Mouse (Mus musculus) duodenum, adult 2 months (tissue): ENCODE measurements around the gene 3110070M22Rik. TPM values are rescaled to one million over a fixed set of nuclear protein-coding genes. Genes with fewer than 3 reads are reported as not detected.

ENCODE experiments used
- polyA plus RNA-seq: library from polyadenylated mRNA; depleted of rRNA; stranded (reverse); fragments of >200 nt; gene quantifications from 2 replicates; pipeline ENCODE4 v1.2.3, GENCODE M21; 2012; ENCODE audit warnings: low replicate concordance; rRNA removed

The 3110070M22Rik gene
- polyA plus RNA-seq = 3.1 and 4.3 TPM in 2 replicates

DNA sequence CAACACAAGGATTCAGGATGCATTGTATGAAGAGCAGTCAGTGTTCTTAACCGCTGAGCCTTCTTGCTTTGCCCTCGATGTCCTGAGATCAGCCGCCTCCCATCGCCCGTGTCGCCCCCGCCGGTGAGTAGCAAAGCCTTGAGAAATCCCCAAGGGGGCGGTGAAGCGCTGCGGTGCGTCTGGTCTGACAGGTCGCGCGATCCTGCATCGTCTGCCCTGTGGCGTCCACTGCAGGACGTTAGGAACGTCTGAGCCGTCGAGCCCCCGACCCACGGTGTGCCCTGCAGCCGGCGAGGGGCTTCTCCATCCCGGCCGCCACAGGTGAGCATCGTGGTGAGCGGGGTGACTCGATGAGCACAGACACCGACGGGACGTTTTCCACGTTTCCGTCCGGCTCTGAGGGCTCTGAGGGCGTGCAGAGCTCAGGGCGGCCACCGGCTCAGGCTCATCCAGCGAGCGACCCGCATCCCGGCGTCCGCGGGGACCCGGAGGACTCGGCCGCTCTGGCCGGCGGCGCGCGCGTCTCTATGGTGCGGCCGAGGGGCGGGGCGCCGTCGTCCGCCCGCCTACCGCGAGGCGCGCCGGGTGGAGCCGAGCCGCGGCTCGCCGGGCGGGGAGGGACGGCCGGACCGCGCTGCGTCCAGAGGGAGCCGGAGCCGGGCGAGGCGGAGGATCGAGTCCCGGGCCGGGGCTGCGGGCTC, at the start of gene 3110070M22Rik, which contains the start of gene Tmem267:
Gene 3110070M22Rik (minus strand): TSS at position 504 of the 701 bp plus-strand sequence.
Gene Tmem267 (plus strand): TSS at position 160 of the 701 bp plus-strand sequence.

DNA sequence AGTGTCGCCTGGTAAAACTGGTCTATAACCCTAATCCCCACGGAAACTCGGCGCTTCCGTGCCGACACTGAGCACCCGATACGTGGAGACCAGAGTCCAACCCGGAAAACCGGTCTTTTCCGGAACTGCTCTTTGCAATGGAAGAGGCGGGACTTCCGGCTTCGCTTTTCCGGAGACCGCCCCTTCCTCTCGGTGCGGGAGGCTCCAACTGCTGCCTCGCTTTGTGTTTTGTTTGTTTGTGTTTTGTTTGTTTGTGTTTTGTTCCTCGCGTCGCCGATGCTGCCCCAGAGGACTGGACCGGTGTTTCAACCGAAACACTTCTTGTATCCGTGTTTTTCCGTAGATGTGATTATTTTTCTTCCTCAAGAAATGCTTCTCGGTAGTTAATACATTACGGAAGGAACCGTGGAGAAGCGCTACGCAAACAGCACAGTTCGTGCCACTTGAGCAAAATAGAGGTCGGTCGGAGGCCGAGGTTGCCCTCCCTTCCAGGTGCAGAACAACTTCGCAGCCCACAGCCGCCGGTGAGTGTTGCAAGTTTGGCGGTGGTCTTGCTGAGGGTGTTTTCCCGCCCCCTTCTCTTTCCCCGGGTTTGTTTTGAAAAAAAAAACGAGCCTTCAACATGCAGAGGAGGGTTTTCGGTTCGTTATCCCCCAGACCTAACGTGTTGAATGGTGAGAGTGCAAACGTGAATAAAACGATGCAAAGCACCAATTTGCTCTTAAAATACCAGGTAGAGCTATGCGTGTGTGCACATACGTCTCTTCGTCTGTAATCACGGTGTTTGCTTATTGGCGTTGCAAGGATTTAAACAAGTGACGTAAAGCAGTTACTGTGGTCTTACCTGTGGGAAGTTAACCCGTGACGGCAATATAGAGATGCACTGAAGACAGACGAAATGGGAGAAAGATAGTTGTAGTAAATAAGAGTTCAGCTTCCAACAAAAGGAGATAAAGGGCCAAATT, 25.3 kb downstream of the 3110070M22Rik start, which contains the start of gene 4833420G17Rik:
Gene 4833420G17Rik (plus strand): TSS at position 173 of the 965 bp plus-strand sequence.

Other genes with a start within 250 kb of the 3110070M22Rik start
- gene Paip1, start 59.8 kb downstream of the 3110070M22Rik start, polyA plus RNA-seq = 7.3 and 17.6 TPM in 2 replicates
- gene 4833420G17Rik, start 25.6 kb downstream of the 3110070M22Rik start, polyA plus RNA-seq = 4.6 and 5.8 TPM in 2 replicates
- gene Tmem267, start 344 bp downstream of the 3110070M22Rik start, polyA plus RNA-seq = 3.1 and 6.1 TPM in 2 replicates
- 1.4 and 3.1 TPM in 2 replicates for gene Ccl28, start 135.4 kb upstream of the 3110070M22Rik start, polyA plus RNA-seq
- gene Hmgcs1, start 202.0 kb upstream of the 3110070M22Rik start, polyA plus RNA-seq = 5.8 and 12.7 TPM in 2 replicates